Mouse (Mus musculus) liver, embryonic 15.5 days (tissue): ENCODE data around the gene Tomm70a. TPM values are rescaled to one million over a fixed set of nuclear protein-coding genes. Genes with fewer than 3 reads are reported as not detected.
A peak's percentile ranks its signal among the peaks of the same experiment; 100 is the strongest.
"Not testable (repeated sequence)": the region's sequence is repeated elsewhere in the genome, so short reads cannot be mapped to it uniquely, and the experiment has no call there.

Experiments used
- ATAC-seq: fragments of 200-750 bp; cut with Nextera tagmentation; 2 replicates; pipeline ENCODE4 v1.8.0; 2017; ENCODE audit warnings: moderate number of reproducible peaks, mild to moderate bottlenecking, moderate library complexity; ENCODE audit not compliant: insufficient read depth
- H3K27ac ChIP-seq: fragments of 300-500 bp; sonication (generic); replicated peaks from 2 replicates; pipeline ENCODE4 v1.5.1; 2015; ENCODE audit warnings: mild to moderate bottlenecking, inconsistent platforms
- H3K27me3 ChIP-seq: fragments of 300-500 bp; sonication (generic); 2 replicates; pipeline ENCODE4 v1.6.1; 2015; ENCODE audit warnings: mild to moderate bottlenecking, inconsistent platforms
- H3K36me3 ChIP-seq: fragments of 300-500 bp; sonication (generic); replicated peaks from 2 replicates; pipeline ENCODE4 v1.6.1; 2015; ENCODE audit warnings: moderate library complexity, mild to moderate bottlenecking, inconsistent platforms
- H3K4me1 ChIP-seq: fragments of 300-500 bp; sonication (generic); replicated peaks from 2 replicates; pipeline ENCODE4 v1.6.1; 2015; ENCODE audit warnings: inconsistent platforms
- H3K4me2 ChIP-seq: fragments of 300-500 bp; sonication (generic); 2 replicates; pipeline ENCODE4 v1.6.1; 2015; ENCODE audit warnings: moderate library complexity, mild to moderate bottlenecking, inconsistent platforms
- H3K4me3 ChIP-seq: fragments of 300-500 bp; sonication (generic); replicated peaks from 2 replicates; pipeline ENCODE4 v1.5.1; 2015; ENCODE audit warnings: mild to moderate bottlenecking, inconsistent platforms
- H3K9ac ChIP-seq: fragments of 300-500 bp; sonication (generic); 2 replicates; pipeline ENCODE4 v1.6.1; 2015; ENCODE audit warnings: moderate library complexity, mild to moderate bottlenecking, inconsistent platforms
- H3K9me3 ChIP-seq: fragments of 300-500 bp; sonication (generic); replicated peaks from 2 replicates; pipeline ENCODE4 v1.6.1; 2016; ENCODE audit warnings: inconsistent platforms
- WGBS: fragments of 180-500 bp; shearing (Covaris S2); methylation state at CpG from one replicate; pipeline ENCODE4 v1.1.7; 2015; ENCODE audit warnings: mixed read lengths; ENCODE audit not compliant: insufficient replicate concordance; 5-methylcytosine and 5-hydroxymethylcytosine counted together
- polyA plus RNA-seq: library from polyadenylated mRNA; unstranded; fragments of >200 nt; fragmentation: Nextera tagmentation; extraction: Ambion mirVana; gene quantifications from 2 replicates; pipeline ENCODE4 v1.2.1, GENCODE M21; 2015

The Tomm70a gene
- polyA plus RNA-seq, 1 experiment from 2014 or later = 22.0 TPM

DNA sequence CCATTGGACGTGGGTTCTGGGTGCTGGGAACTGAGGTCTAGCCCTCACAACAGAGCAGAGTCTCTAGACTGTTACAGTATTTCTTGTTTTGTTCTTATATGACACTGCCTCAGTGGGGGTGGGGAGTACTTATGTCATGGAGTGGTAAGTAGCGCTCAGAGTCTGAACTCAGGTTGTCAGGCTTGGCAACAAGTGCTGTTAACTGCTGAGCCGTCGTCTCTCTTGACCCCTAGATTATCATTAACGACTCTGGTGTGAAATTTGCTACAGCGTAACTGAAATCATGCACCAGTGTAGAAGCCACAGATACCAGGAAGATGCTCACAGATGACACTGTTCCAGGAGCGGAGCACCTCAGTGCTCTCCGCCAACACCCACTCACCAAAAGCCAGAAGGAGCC lies 49.7 kb downstream of the Tomm70a start:
- no peak for ATAC-seq
- Histone ChIP-seq H3K9ac (no peak overlapping the region), H3K4me1 (peaks cover 17% of the 10 kb centered on the region)

DNA sequence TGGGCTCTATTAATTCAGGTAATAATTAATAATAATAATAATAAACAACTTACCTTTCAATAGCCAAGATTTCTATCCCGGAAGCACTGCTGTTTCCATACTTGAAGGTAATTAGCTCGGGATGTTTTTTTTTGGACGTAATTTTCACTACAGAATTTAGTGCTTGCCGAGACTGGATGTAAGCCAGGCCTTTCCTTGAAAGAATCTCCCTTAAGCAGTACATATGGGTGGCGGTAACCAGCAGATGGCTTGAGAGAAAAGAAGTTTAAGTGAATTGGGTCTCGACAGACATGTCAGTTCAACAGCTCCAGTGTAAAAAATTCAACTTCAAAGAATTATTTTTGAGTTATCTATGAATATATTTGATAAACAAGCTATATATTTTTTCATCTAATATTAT lies 50.1 kb downstream of the Tomm70a start:
- ATAC-seq = no peak
- Histone ChIP-seq H3K4me1 (peaks cover 13% of the 10 kb centered on the region), H3K4me2 (no peak overlapping the region), H3K36me3 (peaks cover 19% of the 10 kb centered on the region), H3K27me3 (no peaks in the 10 kb centered on the region), H3K9me3 (no peaks in the 10 kb centered on the region), H3K4me3 (no peak overlapping the region), H3K9ac (no peak overlapping the region), H3K27ac (no peak overlapping the region)
- 73% methylated on average over 6 of the region's 6 CpGs for WGBS

More for the DNA sequence above, 49.7 kb downstream of the Tomm70a start:
- Histone ChIP-seq H3K36me3 (peaks cover 18% of the 10 kb centered on the region), H3K4me3 (no peak overlapping the region), H3K9me3 (no peaks in the 10 kb centered on the region), H3K27me3 (no peaks in the 10 kb centered on the region), H3K27ac (no peak overlapping the region), H3K4me2 (no peak overlapping the region)
- WGBS = 83% methylated on average over 8 of the region's 8 CpGs

DNA sequence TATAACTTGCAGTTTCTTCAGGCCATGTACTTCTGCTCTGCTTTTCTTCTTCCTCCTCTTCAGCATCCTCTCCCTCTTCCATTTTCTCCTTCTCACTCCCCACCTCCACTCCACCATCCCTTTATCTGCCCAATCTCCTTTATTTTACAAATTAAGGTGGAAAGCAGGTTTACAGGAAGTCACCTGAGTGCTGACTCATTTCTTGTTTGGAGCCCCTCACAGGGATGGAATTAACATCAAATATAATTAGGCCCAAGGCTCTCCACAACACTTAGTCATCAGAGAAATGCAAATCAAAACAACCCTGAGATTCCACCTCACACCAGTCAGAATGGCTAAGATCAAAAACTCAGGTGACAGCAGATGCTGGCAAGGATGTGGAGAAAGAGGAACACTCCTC lies 53.0 kb downstream of the Tomm70a start:
- H3K4me2 ChIP-seq, H3K27me3 ChIP-seq, ATAC-seq, H3K9ac ChIP-seq, H3K9me3 ChIP-seq, H3K4me3 ChIP-seq, H3K27ac ChIP-seq, H3K4me1 ChIP-seq: not testable (repeated sequence)
- H3K36me3 ChIP-seq = peaks cover 30% of the 10 kb centered on the region

DNA sequence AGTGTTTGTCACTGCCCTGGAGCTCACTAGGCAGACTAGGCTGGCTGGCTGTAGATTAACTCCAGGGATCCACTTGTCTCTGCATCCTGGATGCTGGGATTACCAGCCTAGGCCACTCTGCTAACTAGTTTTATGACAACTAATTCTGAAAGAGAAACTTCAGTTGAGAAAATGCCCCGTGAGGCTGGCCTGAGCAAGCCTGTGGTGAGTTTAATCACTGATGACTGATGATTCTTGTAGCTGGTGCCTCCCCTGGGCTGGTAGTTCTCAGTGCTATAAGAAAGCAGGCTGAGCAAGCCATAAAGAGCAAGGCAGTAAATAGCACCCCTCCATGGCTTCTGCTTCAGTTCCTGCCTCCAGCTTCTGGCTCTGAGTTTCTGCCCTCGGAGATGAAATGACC lies 54.2 kb downstream of the Tomm70a start:
- ATAC-seq = no peak
- Histone ChIP-seq H3K4me3 (no peak overlapping the region), H3K4me1 (no peaks in the 10 kb centered on the region), H3K27me3 (no peaks in the 10 kb centered on the region), H3K9me3 (no peaks in the 10 kb centered on the region), H3K9ac (no peak overlapping the region), H3K36me3 (peaks cover 32% of the 10 kb centered on the region), H3K4me2 (no peak overlapping the region), H3K27ac (no peak overlapping the region)
- 67% methylated on average over 2 of the region's 2 CpGs for WGBS

DNA sequence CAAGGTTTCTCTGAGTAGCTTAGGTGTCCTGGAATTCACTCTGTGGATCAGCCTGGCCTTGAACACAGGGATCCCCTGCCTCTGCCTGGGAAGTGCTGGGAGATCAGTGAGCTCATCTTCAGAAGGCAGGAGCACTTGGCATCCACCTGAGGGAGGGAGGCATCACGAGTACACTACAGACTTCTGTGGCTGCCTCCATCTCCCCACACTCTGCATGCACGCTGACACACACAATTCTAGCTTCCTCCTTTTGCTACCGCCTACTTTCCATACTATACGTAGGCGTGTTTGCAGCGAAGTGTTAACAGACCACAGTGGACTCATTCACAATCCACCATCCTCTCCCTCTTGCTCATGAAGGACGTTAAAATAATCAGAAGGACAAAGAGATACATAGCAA lies 54.8 kb downstream of the Tomm70a start:
- ATAC-seq = no peak

DNA sequence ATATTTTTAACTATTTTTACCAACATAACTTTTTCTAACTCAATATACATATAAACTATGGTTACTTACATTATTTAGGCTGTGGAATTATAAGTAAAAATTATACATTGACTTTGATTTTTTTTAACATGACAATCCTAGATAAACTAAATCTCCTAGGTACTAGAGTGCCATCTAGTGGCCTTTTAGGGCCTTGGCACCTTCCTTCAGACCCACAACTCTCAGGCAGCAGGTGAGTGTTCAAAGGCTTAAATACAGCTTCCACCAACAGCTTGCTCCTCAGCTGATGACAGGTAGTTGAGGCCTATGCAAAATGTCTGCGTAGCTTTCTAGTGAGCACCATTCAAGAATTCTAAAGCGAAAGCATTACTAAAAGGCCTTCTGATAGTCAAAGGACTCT lies 55.8 kb downstream of the Tomm70a start:
- H3K4me1 ChIP-seq = no peaks in the 10 kb centered on the region
- no peaks in the 10 kb centered on the region for H3K9me3 ChIP-seq
- H3K36me3 ChIP-seq = peaks cover 37% of the 10 kb centered on the region
- no peak overlapping the region for H3K27ac ChIP-seq
- no peaks in the 10 kb centered on the region for H3K27me3 ChIP-seq
- H3K9ac ChIP-seq = no peak overlapping the region
- ATAC-seq = no peak
- no peak overlapping the region for H3K4me3 ChIP-seq
- no peak overlapping the region for H3K4me2 ChIP-seq
- WGBS = 50% methylated on average over 2 of the region's 2 CpGs

More for the DNA sequence above, 54.8 kb downstream of the Tomm70a start:
- peaks cover 33% of the 10 kb centered on the region for H3K36me3 ChIP-seq
- H3K27ac ChIP-seq = no peak overlapping the region
- WGBS = 63% methylated on average over 7 of the region's 7 CpGs
- no peak overlapping the region for H3K9ac ChIP-seq
- H3K9me3 ChIP-seq = no peaks in the 10 kb centered on the region
- no peaks in the 10 kb centered on the region for H3K4me1 ChIP-seq
- no peak overlapping the region for H3K4me3 ChIP-seq
- H3K4me2 ChIP-seq = no peak overlapping the region
- no peaks in the 10 kb centered on the region for H3K27me3 ChIP-seq

DNA sequence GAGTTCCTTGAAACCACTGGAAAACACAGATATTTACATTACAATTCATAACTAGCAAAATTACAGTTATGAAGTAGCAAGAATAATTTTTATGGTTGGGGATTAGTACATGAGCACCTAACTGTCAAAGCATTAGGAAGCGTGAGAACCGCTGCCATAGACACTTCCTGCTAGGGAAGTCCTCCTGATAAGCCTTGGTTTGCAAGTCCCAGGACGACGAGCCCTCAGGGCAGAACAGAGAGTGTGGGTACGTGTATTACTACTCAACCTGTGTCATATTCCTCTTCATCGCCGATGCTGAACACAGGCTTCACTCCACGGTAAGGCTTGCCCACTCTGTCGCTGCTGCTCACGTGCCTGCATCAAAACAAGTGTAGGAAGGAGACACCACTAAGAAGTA lies 56.2 kb downstream of the Tomm70a start:
- no peak overlapping the region for H3K4me3 ChIP-seq
- no peak for ATAC-seq
- H3K27ac ChIP-seq = no peak overlapping the region
- H3K9ac ChIP-seq = no peak overlapping the region
- peaks cover 37% of the 10 kb centered on the region for H3K36me3 ChIP-seq
- no peak overlapping the region for H3K4me2 ChIP-seq
- 49% methylated on average over 10 of the region's 10 CpGs for WGBS
- H3K4me1 ChIP-seq = no peaks in the 10 kb centered on the region
- H3K9me3 ChIP-seq = no peaks in the 10 kb centered on the region
- no peaks in the 10 kb centered on the region for H3K27me3 ChIP-seq

DNA sequence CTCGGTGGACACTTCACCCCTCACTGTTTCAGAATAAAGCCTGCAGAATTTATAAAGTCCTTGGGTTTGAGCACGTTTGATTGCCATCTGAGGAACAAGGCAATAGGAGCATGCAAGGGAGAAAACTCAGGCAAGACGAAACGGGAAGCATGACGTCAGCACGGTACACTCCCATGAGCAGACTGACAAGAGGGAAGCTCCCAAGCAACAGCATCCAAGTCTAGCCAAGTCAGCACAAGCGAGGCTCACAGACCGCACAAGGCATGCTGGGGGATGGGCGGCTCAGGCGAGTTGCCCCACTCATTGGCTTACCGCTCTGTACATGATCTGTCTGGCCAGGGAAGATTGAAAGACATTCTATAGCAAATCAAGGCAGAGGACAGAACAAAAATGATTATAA lies 59.7 kb downstream of the Tomm70a start:
- Histone ChIP-seq H3K4me1 (no peaks in the 10 kb centered on the region), H3K27me3 (no peaks in the 10 kb centered on the region), H3K27ac (no peak overlapping the region), H3K4me2 (no peak overlapping the region), H3K4me3 (no peak overlapping the region), H3K36me3 (peaks cover 50% of the 10 kb centered on the region), H3K9me3 (no peaks in the 10 kb centered on the region), H3K9ac (no peak overlapping the region)
- no peak for ATAC-seq
- WGBS = 79% methylated on average over 11 of the region's 11 CpGs

DNA sequence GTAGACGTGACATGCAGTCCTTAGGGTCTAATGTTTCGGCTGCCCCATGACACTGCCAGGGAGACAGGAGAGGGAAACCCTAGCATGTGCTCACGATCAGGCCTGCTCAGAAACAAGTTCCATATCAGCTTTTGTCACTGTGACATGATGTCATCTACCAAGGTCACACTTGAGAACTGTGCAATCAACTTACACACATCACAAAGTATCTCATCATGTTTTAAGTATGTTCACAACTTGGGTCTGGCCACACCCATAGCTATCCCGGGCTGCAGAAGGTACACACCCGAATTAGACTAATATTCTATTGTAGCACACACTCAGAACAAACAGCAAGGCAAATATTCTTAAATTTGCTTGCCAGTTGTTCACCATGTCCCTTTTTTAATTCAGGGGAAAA lies 60.5 kb downstream of the Tomm70a start:
- 66% methylated on average over 5 of the region's 5 CpGs for WGBS
- Histone ChIP-seq H3K4me3 (no peak overlapping the region), H3K4me2 (no peak overlapping the region), H3K4me1 (0 out of 2 replicates have a peak, but pooled peaks cover 4% of the 10 kb centered on the region), H3K9me3 (no peaks in the 10 kb centered on the region), H3K36me3 (peaks cover 46% of the 10 kb centered on the region), H3K27me3 (no peaks in the 10 kb centered on the region), H3K9ac (no peak overlapping the region), H3K27ac (no peak overlapping the region)
- peak; percentile 47; the same call in 1 of the 2 replicates for ATAC-seq

DNA sequence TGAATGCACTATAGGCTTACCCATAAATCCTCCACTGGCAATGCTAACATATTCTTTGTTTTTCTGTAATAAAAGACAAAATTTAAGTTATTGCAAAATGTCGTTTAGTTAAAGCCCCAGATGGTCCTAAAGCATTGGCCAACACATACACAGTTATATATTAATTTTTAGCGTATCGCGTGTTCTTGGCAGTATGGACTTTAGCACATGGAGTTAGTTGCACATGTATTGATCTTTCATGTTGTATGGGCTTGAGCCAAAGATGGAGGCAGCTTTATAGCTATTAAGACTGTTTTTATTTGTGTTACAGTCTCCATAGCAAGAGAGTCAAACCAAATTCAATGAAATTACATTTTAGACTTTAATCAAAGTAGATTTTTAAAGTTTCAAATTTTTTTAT lies 65.1 kb downstream of the Tomm70a start:
- WGBS = 87% methylated on average over 4 of the region's 4 CpGs
- Histone ChIP-seq H3K9me3 (no peaks in the 10 kb centered on the region), H3K36me3 (peaks cover 42% of the 10 kb centered on the region), H3K4me2 (no peak overlapping the region), H3K9ac (no peak overlapping the region), H3K4me3 (no peak overlapping the region), H3K4me1 (0 out of 2 replicates have a peak, but pooled peaks cover 8% of the 10 kb centered on the region), H3K27me3 (no peaks in the 10 kb centered on the region), H3K27ac (no peak overlapping the region)
- no peak for ATAC-seq

DNA sequence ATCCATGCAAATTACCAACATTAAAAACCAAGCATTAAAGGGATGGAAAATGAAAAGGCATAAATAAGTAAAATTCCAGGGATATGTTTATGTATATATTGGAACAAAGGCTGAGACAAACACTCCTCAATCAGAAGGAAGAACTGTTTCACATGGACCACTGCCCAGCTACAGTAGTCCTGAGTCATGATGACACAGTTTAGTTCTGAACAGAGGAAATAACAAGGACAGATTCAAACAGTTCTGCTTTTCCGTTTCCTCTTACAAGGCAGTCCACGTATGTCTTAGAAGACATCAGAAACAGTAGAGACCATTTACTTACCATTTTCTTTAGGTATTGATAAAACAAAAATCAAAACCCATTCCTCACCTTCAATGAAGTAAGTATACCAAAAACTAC lies 68.0 kb downstream of the Tomm70a start:
- Histone ChIP-seq H3K4me2 (no peak overlapping the region), H3K4me1 (0 out of 2 replicates have a peak, but pooled peaks cover 8% of the 10 kb centered on the region), H3K9ac (no peak overlapping the region), H3K4me3 (no peak overlapping the region), H3K27me3 (no peaks in the 10 kb centered on the region), H3K36me3 (peaks cover 31% of the 10 kb centered on the region; the same call in 1 of the 2 replicates), H3K9me3 (no peaks in the 10 kb centered on the region), H3K27ac (no peak overlapping the region)
- ATAC-seq = no peak
- 22% methylated on average over 2 of the region's 2 CpGs for WGBS

DNA sequence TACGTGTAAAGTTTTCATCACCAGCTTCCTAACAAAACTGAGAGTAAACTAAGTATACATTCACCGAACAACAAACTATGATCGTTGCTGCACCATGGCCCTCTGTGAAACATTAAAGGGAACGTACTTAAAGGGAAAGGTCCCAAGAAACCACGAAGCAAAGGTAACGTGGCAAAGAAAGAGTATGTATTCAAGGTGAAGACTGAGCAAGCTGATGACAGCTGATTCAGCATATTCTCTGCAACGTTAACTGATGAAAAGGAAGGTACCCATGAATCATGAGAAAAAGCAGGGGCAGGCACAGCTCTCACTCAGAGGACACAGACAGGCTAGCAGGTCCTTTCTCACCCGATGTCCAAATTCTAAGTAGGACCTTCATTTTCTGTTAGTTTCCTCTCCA lies 68.9 kb downstream of the Tomm70a start:
- Histone ChIP-seq H3K36me3 (peaks cover 32% of the 10 kb centered on the region; the same call in 1 of the 2 replicates), H3K4me3 (no peak overlapping the region), H3K9ac (no peak overlapping the region), H3K27me3 (no peaks in the 10 kb centered on the region), H3K9me3 (no peaks in the 10 kb centered on the region), H3K4me2 (no peak overlapping the region), H3K27ac (no peak overlapping the region), H3K4me1 (0 out of 2 replicates have a peak, but pooled peaks cover 8% of the 10 kb centered on the region)
- 70% methylated on average over 8 of the region's 8 CpGs for WGBS
- no peak for ATAC-seq
